Mouse (Mus musculus) testis, adult 2 months (tissue): ENCODE results near the gene Snx29. TPM values are rescaled to one million over a fixed set of nuclear protein-coding genes. Genes with fewer than 3 reads are reported as not detected.

Source experiments
- H3K27ac ChIP-seq: fragments of 200-500 bp; 2 replicates; pipeline ENCODE4 v1.5.1; 2012; ENCODE audit warnings: low read depth, low read length; ENCODE audit not compliant: control insufficient read depth, insufficient read depth
- H3K27me3 ChIP-seq: fragments of 200-500 bp; 2 replicates; pipeline ENCODE4 v1.6.1; 2012; ENCODE audit warnings: mild to moderate bottlenecking, low read length, moderate library complexity; ENCODE audit not compliant: control insufficient read depth, insufficient read depth
- H3K36me3 ChIP-seq: fragments of 200-500 bp; 2 replicates; pipeline ENCODE4 v1.6.1; 2012; ENCODE audit warnings: mild to moderate bottlenecking, low read length; ENCODE audit not compliant: control insufficient read depth, insufficient read depth
- H3K4me1 ChIP-seq: fragments of 200-500 bp; 2 replicates; pipeline ENCODE4 v1.6.1; 2012; ENCODE audit warnings: low read length; ENCODE audit not compliant: control insufficient read depth, insufficient read depth
- H3K4me3 ChIP-seq: fragments of 200-500 bp; 2 replicates; pipeline ENCODE4 v1.5.1; 2012; ENCODE audit warnings: low read depth, mild to moderate bottlenecking, low read length, moderate library complexity, mixed read lengths; ENCODE audit not compliant: control insufficient read depth
- CTCF ChIP-seq: fragments of 200-500 bp; IDR thresholded peaks from 2 replicates; pipeline ENCODE4 v1.5.1; 2012; ENCODE audit warnings: low read depth, mild to moderate bottlenecking, inconsistent platforms, low read length, moderate library complexity; ENCODE audit not compliant: control insufficient read depth, insufficient read depth, insufficient replicate concordance
- POLR2A ChIP-seq: fragments of 200-500 bp; IDR thresholded peaks from 2 replicates; pipeline ENCODE4 v1.6.1; 2012; ENCODE audit warnings: low read depth, mild to moderate bottlenecking, inconsistent platforms, low read length, moderate library complexity; ENCODE audit not compliant: control insufficient read depth
- polyA plus RNA-seq: library from polyadenylated mRNA; depleted of rRNA; stranded (reverse); fragments of >200 nt; gene quantifications from 2 replicates; pipeline ENCODE4 v1.2.3, GENCODE M21; 2012

The Snx29 gene
- polyA plus RNA-seq, 1 experiment = 6.1 TPM

- Histone ChIP-seq H3K4me3 (no peak overlapping the region), H3K27ac (no peak overlapping the region), H3K4me1 (no peaks in the 10 kb centered on the region), H3K27me3 (no peaks in the 10 kb centered on the region), H3K36me3 (no peaks in the 10 kb centered on the region)
- no peak for TF ChIP-seq POLR2A
- peak; percentile 42; the same call in 1 of the 2 replicates for TF ChIP-seq CTCF
Observed at GRCm38 (mm10) chr16:11468533-11469179, 145.9 kb downstream of the Snx29 start.

GRCm38 (mm10) chr16:11469491-11469890, 146.8 kb downstream of the Snx29 start:
- Histone ChIP-seq H3K36me3 (no peaks in the 10 kb centered on the region), H3K27ac (no peak overlapping the region), H3K4me3 (no peak overlapping the region), H3K4me1 (no peaks in the 10 kb centered on the region), H3K27me3 (no peaks in the 10 kb centered on the region)
- TF ChIP-seq POLR2A (no peak), CTCF (no peak)

- Histone ChIP-seq H3K4me1 (no peaks in the 10 kb centered on the region), H3K36me3 (no peaks in the 10 kb centered on the region), H3K27ac (no peak overlapping the region), H3K27me3 (no peaks in the 10 kb centered on the region), H3K4me3 (no peak overlapping the region)
- TF ChIP-seq POLR2A (no peak), CTCF (no peak)
Observed at GRCm38 (mm10) chr16:11471246-11471645, 148.5 kb downstream of the Snx29 start.

- no peak overlapping the region for H3K4me3 ChIP-seq
- H3K27me3 ChIP-seq = no peaks in the 10 kb centered on the region
- H3K36me3 ChIP-seq = no peaks in the 10 kb centered on the region
- H3K27ac ChIP-seq = no peak overlapping the region
- TF ChIP-seq CTCF (no peak), POLR2A (no peak)
- no peaks in the 10 kb centered on the region for H3K4me1 ChIP-seq
Observed at GRCm38 (mm10) chr16:11472852-11473251, 150.1 kb downstream of the Snx29 start.

GRCm38 (mm10) chr16:11473474-11473873, 150.8 kb downstream of the Snx29 start:
- TF ChIP-seq POLR2A = no peak
- no peak for TF ChIP-seq CTCF
- no peaks in the 10 kb centered on the region for H3K27me3 ChIP-seq

GRCm38 (mm10) chr16:11473893-11474505, 151.3 kb downstream of the Snx29 start:
- Histone ChIP-seq H3K27me3 (no peaks in the 10 kb centered on the region), H3K27ac (no peak overlapping the region), H3K4me3 (no peak overlapping the region), H3K36me3 (no peaks in the 10 kb centered on the region), H3K4me1 (no peaks in the 10 kb centered on the region)
- no peak for TF ChIP-seq POLR2A
- no peak for TF ChIP-seq CTCF

More at GRCm38 (mm10) chr16:11473474-11473873, 150.8 kb downstream of the Snx29 start:
- Histone ChIP-seq H3K36me3 (no peaks in the 10 kb centered on the region), H3K4me1 (no peaks in the 10 kb centered on the region), H3K4me3 (no peak overlapping the region), H3K27ac (no peak overlapping the region)

GRCm38 (mm10) chr16:11475137-11475943, 152.6 kb downstream of the Snx29 start:
- Histone ChIP-seq H3K27me3 (no peaks in the 10 kb centered on the region), H3K36me3 (no peaks in the 10 kb centered on the region), H3K27ac (no peak overlapping the region), H3K4me3 (no peak overlapping the region), H3K4me1 (no peaks in the 10 kb centered on the region)
- no peak for TF ChIP-seq POLR2A
